Mouse (Mus musculus) ES-E14 (cell line): ENCODE measurements at regions not wholly inside any gene's neighbourhood (a gene's known extent, or its start where the extent isn't known, plus 50 kb on each side); places are given as distances from the start of the nearest gene placed in this dataset.

ENCODE experiments used
- CHD2 ChIP-seq: IDR thresholded peaks from 2 replicates; pipeline ENCODE4 v1.6.1; 2014; ENCODE audit warnings: mild to moderate bottlenecking, low read depth, low read length, inconsistent platforms
- HCFC1 ChIP-seq: IDR thresholded peaks from 2 replicates; pipeline ENCODE4 v1.6.1; 2012; ENCODE audit warnings: low read length, inconsistent platforms, borderline replicate concordance; ENCODE audit not compliant: insufficient read depth
- MAFK ChIP-seq: IDR thresholded peaks from 2 replicates; pipeline ENCODE4 v1.6.1; 2014; ENCODE audit warnings: mild to moderate bottlenecking, low read depth, low read length, inconsistent platforms; ENCODE audit not compliant: insufficient read depth
- ZC3H11A ChIP-seq: IDR thresholded peaks from 2 replicates; pipeline ENCODE4 v1.6.1; 2012; ENCODE audit warnings: low read depth, mild to moderate bottlenecking, inconsistent platforms, low read length, borderline replicate concordance
- ZNF384 ChIP-seq: IDR thresholded peaks from 2 replicates; pipeline ENCODE4 v1.6.1; 2012; ENCODE audit warnings: low read depth, low read length, inconsistent platforms

DNA sequence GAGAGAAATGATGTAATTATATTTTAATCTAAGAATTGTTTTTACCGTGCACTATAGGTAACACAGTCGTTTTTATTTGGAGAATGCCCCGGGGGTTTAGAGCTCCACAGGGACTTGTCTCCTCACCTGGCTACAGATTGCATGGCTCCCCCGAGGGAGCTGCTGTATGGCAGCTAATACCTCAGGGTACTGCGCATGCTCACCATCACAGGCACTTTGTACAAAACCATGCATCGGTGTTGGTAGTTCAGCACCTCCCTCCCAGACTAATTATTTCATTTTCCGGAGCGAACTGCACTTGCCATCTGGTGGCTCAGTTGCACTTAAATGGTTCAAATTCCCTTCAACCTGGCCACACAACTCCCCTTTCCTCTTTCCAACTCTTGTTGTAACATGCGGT, 281.9 kb downstream of the Fam173b start:
- TF ChIP-seq ZC3H11A (no peak), ZNF384 (no peak), MAFK (no peak), HCFC1 (no peak), CHD2 (no peak)
